Mouse (Mus musculus): ENCODE data around the gene Lhfp.
A peak's percentile ranks its signal among the peaks of the same experiment; 100 is the strongest.
"Not testable (repeated sequence)": the region's sequence is repeated elsewhere in the genome, so short reads cannot be mapped to it uniquely, and the experiment has no call there.

Lhfp gene

GRCm38 (mm10) chr3:53277993-53278392 is 236.7 kb downstream of the Lhfp start:
- no peak for DNase-seq (ENCODE audit: low spot score)

- DNase-seq (ENCODE audit: low spot score): not testable (repeated sequence)
Measured at GRCm38 (mm10) chr3:53282005-53282404, 240.7 kb downstream of the Lhfp start.

GRCm38 (mm10) chr3:53284023-53284422 is 242.7 kb downstream of the Lhfp start:
- no peak for DNase-seq (ENCODE audit: low spot score)

- peak; percentile 1 for DNase-seq (ENCODE audit: low spot score)
Measured at GRCm38 (mm10) chr3:53284471-53285177, 243.3 kb downstream of the Lhfp start.

GRCm38 (mm10) chr3:53288662-53289061 is 247.3 kb downstream of the Lhfp start:
- no peak for DNase-seq (ENCODE audit: low spot score)

GRCm38 (mm10) chr3:53289589-53290219 is 248.4 kb downstream of the Lhfp start:
- DNase-seq (ENCODE audit: low spot score): no peak

- no peak for DNase-seq (ENCODE audit: low spot score)
Measured at GRCm38 (mm10) chr3:53291185-53291584, 249.9 kb downstream of the Lhfp start.

GRCm38 (mm10) chr3:53291945-53292344 is 250.6 kb downstream of the Lhfp start:
- DNase-seq (ENCODE audit: low spot score): no peak

GRCm38 (mm10) chr3:53292474-53292873 is 251.1 kb downstream of the Lhfp start:
- DNase-seq (ENCODE audit: low spot score): no peak

GRCm38 (mm10) chr3:53292979-53293378 is 251.7 kb downstream of the Lhfp start:
- DNase-seq (ENCODE audit: low spot score): no peak

- no peak for DNase-seq (ENCODE audit: low spot score)
Measured at GRCm38 (mm10) chr3:53293901-53294433, 252.6 kb downstream of the Lhfp start.

- no peak for DNase-seq (ENCODE audit: low spot score)
Measured at GRCm38 (mm10) chr3:53294855-53295254, 253.5 kb downstream of the Lhfp start.

GRCm38 (mm10) chr3:53301866-53302265 is 260.5 kb downstream of the Lhfp start:
- DNase-seq (ENCODE audit: low spot score): no peak

GRCm38 (mm10) chr3:53304123-53304900 is 263.0 kb downstream of the Lhfp start:
- DNase-seq (ENCODE audit: low spot score): no peak

- DNase-seq (ENCODE audit: low spot score): no peak
Measured at GRCm38 (mm10) chr3:53305860-53306259, 264.5 kb downstream of the Lhfp start.

GRCm38 (mm10) chr3:53308649-53309048 is 267.3 kb downstream of the Lhfp start:
- DNase-seq (ENCODE audit: low spot score): no peak

GRCm38 (mm10) chr3:53310093-53310492 is 268.8 kb downstream of the Lhfp start:
- DNase-seq (ENCODE audit: low spot score): no peak

- DNase-seq (ENCODE audit: low spot score): no peak
Measured at GRCm38 (mm10) chr3:53310615-53311014, 269.3 kb downstream of the Lhfp start.
